ENCODE assay signal across 12 mouse cellular contexts in the genomic region with DNA sequence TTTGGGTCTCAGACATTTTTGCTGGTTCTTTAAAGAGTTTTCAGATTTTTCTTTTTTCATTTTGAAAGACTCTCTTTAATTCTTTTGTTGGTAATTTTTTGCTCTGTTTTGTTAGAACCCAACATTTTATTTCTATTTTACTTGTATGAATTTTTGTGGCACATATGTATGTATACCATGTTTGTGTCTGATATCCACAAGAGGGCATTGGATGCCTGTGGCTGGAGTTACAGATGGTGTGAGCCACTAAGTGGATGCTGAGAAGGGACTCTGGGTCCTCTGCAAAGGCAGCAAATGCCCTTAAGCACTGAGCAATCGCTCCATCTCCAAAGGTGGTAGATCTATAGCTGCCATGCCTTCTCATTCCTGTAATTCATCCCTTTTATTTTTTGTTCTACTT. TPM values are rescaled to one million over a fixed set of nuclear protein-coding genes. Genes with fewer than 3 reads are reported as not detected.
DNase-seq lines count a peak whose midpoint lies in the region; ATAC-seq and TF ChIP-seq lines count a peak whose summit lies in the region.
"Had no signal": no experiment of that assay in that cellular context is flagged by ENCODE, and none has a peak within 500 bp of the region (broad histone marks: within the 10 kb centered on the region; RNA-seq: fewer than 3 reads in every experiment).

No protein-coding gene starts in this region.

- no peak for TF ChIP-seq EP300 in heart, postnatal 0 days (IDR thresholded peaks at IDR 0.05; ENCODE audit: low read depth)

- H3K9ac ChIP-seq in heart, postnatal 0 days (replicated peaks; ENCODE audit: low read depth, low read length), result no peak overlapping the region
- no peak overlapping the region for H3K9ac ChIP-seq in heart, embryonic 12.5 days
- no peak overlapping the region for H3K9ac ChIP-seq in midbrain, embryonic 14.5 days (replicated peaks; ENCODE audit: low read length)
- H3K9ac ChIP-seq in midbrain, embryonic 16.5 days (ENCODE audit: low read depth, low read length), result no peak overlapping the region
- H3K9ac ChIP-seq: limb, embryonic 12.5 days had no signal

- H3K4me2 ChIP-seq in heart, postnatal 0 days (ENCODE audit: low read depth, low read length), result no peak overlapping the region
- no peak overlapping the region for H3K4me2 ChIP-seq in heart, embryonic 12.5 days
- H3K4me2 ChIP-seq in midbrain, embryonic 14.5 days (ENCODE audit: low read length), result no peak overlapping the region
- no peak overlapping the region for H3K4me2 ChIP-seq in midbrain, embryonic 16.5 days (ENCODE audit: low read length)
- H3K4me2 ChIP-seq: limb, embryonic 12.5 days had no signal

- no peak for ATAC-seq in heart, postnatal 0 days (ENCODE audit: insufficient read depth, low read depth)
- no peak for ATAC-seq in heart, embryonic 12.5 days (ENCODE audit: insufficient number of reproducible peaks, low FRiP score)
- ATAC-seq in midbrain, embryonic 14.5 days (ENCODE audit: low FRiP score, low TSS enrichment), result no peak
- ATAC-seq in midbrain, embryonic 16.5 days, result no peak

- 90% methylated on average over 1 of the region's 1 CpGs for WGBS in heart, postnatal 0 days
- 87% methylated on average over 1 of the region's 1 CpGs for WGBS in heart, embryonic 12.5 days
- WGBS in midbrain, embryonic 14.5 days, result 91% methylated on average over 1 of the region's 1 CpGs
- 86% methylated on average over 1 of the region's 1 CpGs for WGBS in midbrain, embryonic 16.5 days
- 91% methylated on average over 1 of the region's 1 CpGs for WGBS in limb, embryonic 10.5 days

- no peak for DNase-seq in heart, postnatal 0 days (ENCODE audit: low spot score)
- peak; percentile 23 for DNase-seq in midbrain, embryonic 14.5 days
- DNase-seq in retina, embryonic 14.5 days (ENCODE audit: low spot score), result peak; percentile 7
- DNase-seq in embryo, embryonic 9.5 days (ENCODE audit: extremely low spot score), result no peak
- no peak for DNase-seq in cerebellum, adult 8-10 months
- DNase-seq in limb, embryonic 10.5 days (ENCODE audit: low spot score), result no peak
- DNase-seq: heart, adult 18-20 months; layer of hippocampus, adult 9-11 months had no signal

- H3K36me3 ChIP-seq in heart, postnatal 0 days (replicated peaks; ENCODE audit: control insufficient read depth, insufficient read depth, low read length), result peaks cover 46% of the 10 kb centered on the region
- peaks cover 35% of the 10 kb centered on the region for H3K36me3 ChIP-seq in heart, embryonic 12.5 days
- H3K36me3 ChIP-seq in midbrain, embryonic 14.5 days (ENCODE audit: control insufficient read depth, insufficient read depth, low read length), result peaks cover 32% of the 10 kb centered on the region
- H3K36me3 ChIP-seq in midbrain, embryonic 16.5 days (ENCODE audit: control insufficient read depth, insufficient read depth, low read length), result peaks cover 19% of the 10 kb centered on the region
- peaks cover 34% of the 10 kb centered on the region for H3K36me3 ChIP-seq in limb, embryonic 10.5 days

- 0 out of 2 replicates have a peak, but pooled peaks have one; percentile 17 for TF ChIP-seq CTCF in heart, postnatal 0 days (IDR thresholded peaks at IDR 0.05; ENCODE audit: low read depth)

- H3K27me3 ChIP-seq in heart, postnatal 0 days (ENCODE audit: control insufficient read depth, insufficient read depth, low read length), result no peaks in the 10 kb centered on the region
- no peaks in the 10 kb centered on the region for H3K27me3 ChIP-seq in heart, embryonic 12.5 days (replicated peaks)
- H3K27me3 ChIP-seq in midbrain, embryonic 14.5 days (ENCODE audit: control insufficient read depth, insufficient read depth, low read length), result no peaks in the 10 kb centered on the region
- H3K27me3 ChIP-seq in midbrain, embryonic 16.5 days (ENCODE audit: control insufficient read depth, insufficient read depth, low read depth, low read length), result no peaks in the 10 kb centered on the region
- no peaks in the 10 kb centered on the region for H3K27me3 ChIP-seq in limb, embryonic 10.5 days (ENCODE audit: low read depth, poor library complexity, severe bottlenecking)
- H3K27me3 ChIP-seq: limb, embryonic 12.5 days had no signal

- no peaks in the 10 kb centered on the region for H3K9me3 ChIP-seq in heart, postnatal 0 days (replicated peaks; ENCODE audit: control insufficient read depth, low read length)
- H3K9me3 ChIP-seq in heart, embryonic 12.5 days (replicated peaks), result no peaks in the 10 kb centered on the region
- H3K9me3 ChIP-seq in midbrain, embryonic 14.5 days (ENCODE audit: control insufficient read depth, low read length), result no peaks in the 10 kb centered on the region
- H3K9me3 ChIP-seq in midbrain, embryonic 16.5 days (replicated peaks; ENCODE audit: control insufficient read depth, low read length, poor library complexity, severe bottlenecking), result no peaks in the 10 kb centered on the region
- H3K9me3 ChIP-seq in limb, embryonic 10.5 days (replicated peaks), result no peaks in the 10 kb centered on the region
- H3K9me3 ChIP-seq: hindbrain, embryonic 10.5 days; limb, embryonic 12.5 days had no signal

- H3K4me1 ChIP-seq in heart, postnatal 0 days (ENCODE audit: control insufficient read depth, insufficient read depth), result no peaks in the 10 kb centered on the region
- 0 out of 2 replicates have a peak, but pooled peaks cover 2% of the 10 kb centered on the region for H3K4me1 ChIP-seq in heart, embryonic 12.5 days (replicated peaks)
- no peaks in the 10 kb centered on the region for H3K4me1 ChIP-seq in midbrain, embryonic 14.5 days (ENCODE audit: control insufficient read depth, insufficient read depth, low read length)
- no peaks in the 10 kb centered on the region for H3K4me1 ChIP-seq in midbrain, embryonic 16.5 days (ENCODE audit: control insufficient read depth, insufficient read depth, low read length)
- no peaks in the 10 kb centered on the region for H3K4me1 ChIP-seq in limb, embryonic 10.5 days
- H3K4me1 ChIP-seq: hindbrain, embryonic 10.5 days; limb, embryonic 12.5 days had no signal

- no peak overlapping the region for H3K4me3 ChIP-seq in heart, postnatal 0 days (ENCODE audit: low read depth, low read length)
- no peak overlapping the region for H3K4me3 ChIP-seq in heart, embryonic 12.5 days
- no peak overlapping the region for H3K4me3 ChIP-seq in midbrain, embryonic 14.5 days (replicated peaks; ENCODE audit: low read depth, low read length)
- no peak overlapping the region for H3K4me3 ChIP-seq in midbrain, embryonic 16.5 days (ENCODE audit: low read depth, low read length)
- no peak overlapping the region for H3K4me3 ChIP-seq in limb, embryonic 10.5 days
- H3K4me3 ChIP-seq: hindbrain, embryonic 10.5 days; limb, embryonic 12.5 days had no signal

- H3K27ac ChIP-seq in heart, postnatal 0 days (ENCODE audit: low read depth), result no peak overlapping the region
- H3K27ac ChIP-seq in heart, embryonic 12.5 days (ENCODE audit: poor library complexity, severe bottlenecking), result no peak overlapping the region
- H3K27ac ChIP-seq in midbrain, embryonic 14.5 days (replicated peaks; ENCODE audit: low read depth, low read length), result no peak overlapping the region
- no peak overlapping the region for H3K27ac ChIP-seq in midbrain, embryonic 16.5 days (ENCODE audit: low read length)
- no peak overlapping the region for H3K27ac ChIP-seq in limb, embryonic 10.5 days
- H3K27ac ChIP-seq: hindbrain, embryonic 10.5 days; limb, embryonic 12.5 days had no signal

RNA-seq across cellular contexts. Expression of a gene that starts 30.7 kb away (rescaled TPM):
- total RNA-seq in heart, postnatal 0 days (2014; rRNA removed; ENCODE audit: low replicate concordance), result 49.9 and 63.0 TPM in 2 replicates
- 60.1 and 60.4 TPM in 2 replicates for polyA plus RNA-seq in heart, postnatal 0 days (2015; fragmentation: Nextera tagmentation; extraction: Ambion mirVana)
- 69.9 and 78.1 TPM in 2 replicates for polyA plus RNA-seq in heart, embryonic 12.5 days (2016; fragmentation: Nextera tagmentation; extraction: Ambion mirVana)
- polyA plus RNA-seq in midbrain, embryonic 14.5 days (2014; fragmentation: Nextera tagmentation; extraction: Ambion mirVana), result 66.2 and 87.3 TPM in 2 replicates
- polyA plus RNA-seq in midbrain, embryonic 16.5 days (2015; fragmentation: Nextera tagmentation; extraction: Ambion mirVana), result 84.8 and 94.5 TPM in 2 replicates
- 39.5 and 53.0 TPM in 2 replicates for polyA plus RNA-seq in limb, embryonic 10.5 days (2016; fragmentation: Nextera tagmentation; extraction: Ambion mirVana)

Comparison
In these comparisons a context has a peak if more than half of its experiments do, and no peak if none do; other contexts are left out.
1. DNase-seq: peak in midbrain, embryonic 14.5 days (single experiment) and retina, embryonic 14.5 days (single experiment); none in heart, postnatal 0 days (single experiment), embryo, embryonic 9.5 days (single experiment), cerebellum, adult 8-10 months (single experiment) and limb, embryonic 10.5 days (single experiment).